Mouse (Mus musculus) heart, embryonic 12.5 days (tissue): Measurements from ENCODE around the gene Rnf123. TPM values are rescaled to one million over a fixed set of nuclear protein-coding genes. Genes with fewer than 3 reads are reported as not detected.

Experiments used
- ATAC-seq: fragments of 200-750 bp; cut with Nextera tagmentation; 2 replicates; pipeline ENCODE4 v1.8.0; 2017; ENCODE audit warnings: moderate TSS enrichment, moderate library complexity; ENCODE audit not compliant: insufficient number of reproducible peaks, low FRiP score
- H3K27ac ChIP-seq: fragments of 300-500 bp; sonication (generic); 2 replicates; pipeline ENCODE4 v1.5.1; 2016; ENCODE audit warnings: mild to moderate bottlenecking, moderate library complexity; ENCODE audit not compliant: poor library complexity, severe bottlenecking
- H3K27me3 ChIP-seq: fragments of 300-500 bp; sonication (generic); replicated peaks from 2 replicates; pipeline ENCODE4 v1.6.1; 2016; ENCODE audit warnings: mild to moderate bottlenecking, moderate library complexity
- H3K36me3 ChIP-seq: fragments of 300-500 bp; sonication (generic); 2 replicates; pipeline ENCODE4 v1.6.1; 2016; ENCODE audit warnings: mild to moderate bottlenecking, moderate library complexity
- H3K4me1 ChIP-seq: fragments of 300-500 bp; sonication (generic); replicated peaks from 2 replicates; pipeline ENCODE4 v1.6.1; 2016; ENCODE audit warnings: mild to moderate bottlenecking
- H3K4me2 ChIP-seq: fragments of 300-500 bp; sonication (generic); 2 replicates; pipeline ENCODE4 v1.6.1; 2016; ENCODE audit warnings: mild to moderate bottlenecking, moderate library complexity
- H3K4me3 ChIP-seq: fragments of 300-500 bp; sonication (generic); 2 replicates; pipeline ENCODE4 v1.5.1; 2016; ENCODE audit warnings: mild to moderate bottlenecking
- H3K9ac ChIP-seq: fragments of 300-500 bp; sonication (generic); 2 replicates; pipeline ENCODE4 v1.6.1; 2016; ENCODE audit warnings: mild to moderate bottlenecking, moderate library complexity
- H3K9me3 ChIP-seq: fragments of 300-500 bp; sonication (generic); replicated peaks from 2 replicates; pipeline ENCODE4 v1.6.1; 2016; ENCODE audit warnings: mild to moderate bottlenecking, moderate library complexity
- WGBS: fragments of 180-500 bp; shearing (Covaris S2); methylation state at CpG from one replicate; pipeline ENCODE4 v1.1.7; 2016; 5-methylcytosine and 5-hydroxymethylcytosine counted together
- polyA plus RNA-seq: library from polyadenylated mRNA; unstranded; fragments of >200 nt; fragmentation: Nextera tagmentation; extraction: Ambion mirVana; gene quantifications from 2 replicates; pipeline ENCODE4 v1.2.1, GENCODE M21; 2016

Gene Rnf123
- polyA plus RNA-seq, 1 experiment from 2014 or later, result 32.8 TPM

DNA sequence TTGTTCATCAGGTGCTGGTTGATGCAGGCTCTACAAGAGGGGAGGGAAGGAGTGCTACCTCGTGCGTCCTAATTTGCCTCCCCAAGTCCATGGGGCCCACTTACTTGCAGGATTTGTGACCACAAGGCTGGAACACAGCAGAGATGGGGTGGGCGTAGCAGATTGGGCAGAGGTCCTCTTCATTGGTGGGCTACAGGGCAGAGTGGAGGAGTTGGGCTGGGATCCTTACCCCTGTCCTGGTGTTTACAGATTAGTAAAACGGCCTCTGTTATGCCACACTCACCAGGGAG, 31.3 kb downstream of the Rnf123 start:
- no peaks in the 10 kb centered on the region for H3K27me3 ChIP-seq
- no peaks in the 10 kb centered on the region for H3K9me3 ChIP-seq
- 82% methylated on average over 4 of the region's 4 CpGs for WGBS
- H3K4me3 ChIP-seq, result no peak overlapping the region
- no peak overlapping the region for H3K4me2 ChIP-seq
- peaks cover 48% of the 10 kb centered on the region for H3K4me1 ChIP-seq
- H3K27ac ChIP-seq, result no peak overlapping the region
- H3K36me3 ChIP-seq, result peaks cover 72% of the 10 kb centered on the region
- ATAC-seq, result no peak
- no peak overlapping the region for H3K9ac ChIP-seq

DNA sequence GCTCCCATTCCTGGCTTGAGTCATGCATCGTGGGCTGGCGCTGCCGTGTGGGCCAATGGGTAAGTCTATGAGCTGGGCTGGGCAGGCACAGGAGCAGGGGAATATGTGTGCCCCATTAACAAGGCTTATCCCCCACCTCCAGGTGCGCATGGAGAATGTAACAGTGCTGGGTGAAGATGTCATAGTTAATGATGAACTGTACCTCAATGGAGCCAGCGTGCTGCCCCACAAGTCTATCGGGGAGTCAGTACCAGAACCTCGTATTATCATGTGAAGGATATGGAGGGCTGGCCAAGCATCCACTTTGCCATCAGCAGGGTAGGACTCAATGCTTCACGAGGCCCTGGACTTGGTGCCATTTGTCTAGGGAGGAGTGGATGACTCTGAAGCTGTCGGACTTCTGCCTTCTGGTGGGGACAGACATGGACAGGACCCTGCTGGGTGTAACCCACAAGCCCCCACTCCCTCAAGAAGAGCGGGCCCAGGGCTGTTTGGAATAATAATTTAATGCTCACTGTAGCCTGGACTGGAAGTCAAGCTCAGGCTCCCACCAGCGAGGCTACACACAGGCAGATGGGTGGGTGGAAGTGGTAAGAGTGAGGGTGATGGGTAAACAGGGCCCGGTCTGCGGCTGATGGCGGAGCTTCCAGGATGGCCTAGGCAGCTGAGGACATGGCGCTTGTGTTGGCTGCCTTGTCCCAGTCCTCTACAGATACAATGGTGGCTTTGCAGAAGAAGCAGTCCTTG, 31.8 kb downstream of the Rnf123 start:
- Histone ChIP-seq H3K36me3 (peaks cover 72% of the 10 kb centered on the region), H3K9ac (no peak overlapping the region), H3K9me3 (no peaks in the 10 kb centered on the region), H3K4me3 (no peak overlapping the region), H3K4me2 (no peak overlapping the region), H3K27me3 (no peaks in the 10 kb centered on the region), H3K4me1 (peaks cover 52% of the 10 kb centered on the region), H3K27ac (no peak overlapping the region)
- ATAC-seq, result no peak
- WGBS, result 93% methylated on average over 15 of the region's 15 CpGs

DNA sequence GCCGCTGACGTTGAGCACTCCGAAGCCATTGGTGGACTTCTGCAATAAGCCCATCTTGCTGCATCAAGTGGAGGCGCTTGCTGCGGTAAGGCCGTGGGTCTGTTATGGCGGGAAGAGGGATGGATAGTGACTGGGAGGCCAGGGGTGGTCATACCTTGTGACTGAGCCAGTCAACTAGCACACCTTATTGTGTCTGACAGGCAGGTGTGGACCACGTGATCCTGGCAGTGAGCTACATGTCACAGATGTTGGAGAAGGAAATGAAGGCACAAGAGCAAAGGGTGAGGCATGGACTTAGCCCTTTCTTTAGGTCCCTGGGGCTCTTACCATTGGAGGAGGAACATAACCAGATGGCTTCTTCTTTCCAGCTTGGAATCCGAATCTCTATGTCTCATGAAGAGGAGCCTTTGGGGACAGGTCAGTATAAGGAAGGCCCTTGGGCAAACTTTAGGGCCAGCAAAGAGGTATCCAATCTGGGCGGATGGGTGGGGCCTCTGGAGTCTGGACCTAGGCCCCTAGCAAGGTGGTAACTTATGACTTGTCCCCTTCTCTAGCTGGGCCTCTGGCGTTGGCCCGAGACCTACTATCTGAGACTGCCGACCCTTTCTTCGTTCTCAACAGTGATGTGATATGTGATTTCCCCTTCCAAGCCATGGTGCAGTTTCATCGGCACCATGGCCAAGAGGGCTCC, 33.4 kb downstream of the Rnf123 start:
- Histone ChIP-seq H3K27ac (0 out of 2 replicates have a peak overlapping the region, but pooled peaks have one; percentile 58), H3K4me2 (peak overlapping the region; percentile 93), H3K4me1 (peaks cover 52% of the 10 kb centered on the region), H3K27me3 (no peaks in the 10 kb centered on the region), H3K9me3 (no peaks in the 10 kb centered on the region), H3K36me3 (peaks cover 71% of the 10 kb centered on the region), H3K4me3 (peak overlapping the region; percentile 88), H3K9ac (peak overlapping the region; percentile 84)
- no peak for ATAC-seq
- WGBS, result 37% methylated on average over 15 of the region's 15 CpGs

DNA sequence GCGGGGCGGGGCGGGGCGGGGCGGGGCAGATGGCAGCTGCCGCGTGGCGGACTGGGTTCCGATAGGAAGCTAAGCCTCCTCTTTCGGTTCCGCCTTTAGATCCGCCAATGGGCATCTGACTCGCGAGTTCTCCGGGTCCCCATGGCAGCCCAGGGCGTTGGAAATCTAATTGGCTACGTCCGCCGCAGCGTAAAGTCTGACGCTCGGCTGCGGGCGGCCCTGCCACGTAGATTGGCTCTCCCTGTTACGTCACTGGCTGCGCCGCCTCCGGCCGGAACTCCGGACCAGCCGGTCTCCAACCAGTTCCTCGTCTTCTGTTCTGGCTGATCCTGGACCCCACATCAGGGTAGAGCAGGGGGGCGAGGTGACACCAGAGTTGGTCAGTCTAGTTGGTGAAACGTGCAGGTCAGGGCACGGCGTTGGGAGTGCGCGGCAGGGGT, 34.1 kb downstream of the Rnf123 start, which contains the start of gene Gmppb:
Gene Gmppb, plus strand, starts transcription at position 227 of the 440 bp plus-strand sequence.
- Histone ChIP-seq H3K4me1 (peaks cover 52% of the 10 kb centered on the region), H3K27ac (peak within 1 kb of the TSS; percentile 79), H3K9ac (peak within 1 kb of the TSS; percentile 84), H3K36me3 (peaks cover 67% of the 10 kb centered on the region), H3K4me3 (peak within 1 kb of the TSS; percentile 88), H3K4me2 (peak within 1 kb of the TSS; percentile 93), H3K27me3 (no peaks in the 10 kb centered on the region), H3K9me3 (no peaks in the 10 kb centered on the region)
- peak; percentile 93 for ATAC-seq
- under 1% methylated on average over 34 of the region's 39 CpGs for WGBS

DNA sequence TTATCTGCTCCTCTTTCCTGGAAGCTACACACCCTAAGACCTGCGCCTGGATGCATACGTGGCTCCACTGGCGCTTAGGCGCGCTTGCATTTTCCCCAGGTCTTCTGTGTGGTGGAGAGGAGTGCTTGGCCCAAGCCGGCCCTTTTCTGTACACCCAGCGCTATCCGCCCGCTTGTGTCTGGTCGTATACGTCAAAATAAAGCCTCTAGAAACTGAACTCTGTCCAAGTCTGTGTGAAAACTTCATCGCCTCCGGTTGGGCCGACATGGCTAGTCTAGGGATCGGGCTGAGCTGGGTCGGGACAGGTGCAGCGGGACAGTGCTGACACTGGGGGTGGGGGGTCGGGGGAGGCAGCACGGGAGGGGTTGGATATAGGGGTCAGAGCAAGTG, 34.6 kb downstream of the Rnf123 start:
- H3K27ac ChIP-seq, result peak overlapping the region; percentile 79
- peak overlapping the region; percentile 64 for H3K9ac ChIP-seq
- H3K36me3 ChIP-seq, result peaks cover 62% of the 10 kb centered on the region
- H3K4me1 ChIP-seq, result peaks cover 48% of the 10 kb centered on the region
- 1% methylated on average over 19 of the region's 19 CpGs for WGBS
- peak overlapping the region; percentile 93 for H3K4me2 ChIP-seq
- H3K27me3 ChIP-seq, result no peaks in the 10 kb centered on the region
- no peaks in the 10 kb centered on the region for H3K9me3 ChIP-seq
- H3K4me3 ChIP-seq, result peak overlapping the region; percentile 88
- ATAC-seq, result peak; percentile 5; the same call in 1 of the 2 replicates

DNA sequence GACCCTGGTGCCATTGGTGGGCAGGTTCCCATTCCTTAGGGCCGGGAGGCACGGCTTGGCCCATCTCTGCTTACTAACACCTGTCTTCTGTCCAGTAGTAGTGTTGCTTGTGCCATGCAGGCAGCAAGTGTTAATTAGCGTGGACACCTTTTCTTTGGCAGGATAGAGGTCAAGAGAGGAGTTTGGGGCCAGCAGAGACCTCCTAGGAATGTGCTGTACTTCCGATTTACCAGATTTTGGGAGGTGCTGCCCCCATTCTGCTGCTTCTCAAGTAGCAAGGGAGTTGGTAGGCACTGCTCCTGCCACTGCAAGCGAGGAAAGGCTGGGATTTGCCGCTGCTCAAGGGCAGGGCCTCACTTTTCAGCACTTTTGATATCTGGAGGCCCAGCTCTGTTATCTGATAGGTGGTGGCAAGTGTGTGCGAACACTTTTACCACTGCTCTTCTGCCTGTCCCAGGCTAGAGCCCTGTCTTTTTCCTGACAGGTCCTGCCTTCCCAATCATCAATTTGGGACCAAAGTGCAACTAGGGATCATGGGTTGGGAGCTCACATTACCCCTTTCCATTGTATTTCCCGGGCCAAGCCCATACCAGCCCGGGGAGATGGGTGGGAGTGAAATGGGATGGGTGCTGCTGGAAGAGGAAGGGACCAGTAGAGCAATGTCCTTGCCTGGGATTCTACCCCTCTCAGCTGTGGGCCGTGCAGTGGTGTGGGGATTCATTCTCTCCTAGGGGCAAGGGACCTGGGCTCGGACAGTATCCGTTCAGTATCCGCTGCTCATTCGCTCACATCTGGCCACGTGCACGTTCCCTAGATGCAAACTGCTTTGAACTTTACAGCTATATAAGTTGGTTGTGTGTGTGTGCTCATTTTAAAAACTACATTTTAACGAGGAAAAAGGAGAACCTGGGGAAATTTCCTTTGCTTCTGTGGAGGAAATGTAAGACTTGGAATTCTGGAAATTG, 35.3 kb downstream of the Rnf123 start:
- 36% methylated on average over 17 of the region's 17 CpGs for WGBS
- peak overlapping the region; percentile 93 for H3K4me2 ChIP-seq
- peaks cover 66% of the 10 kb centered on the region for H3K36me3 ChIP-seq
- peaks cover 42% of the 10 kb centered on the region for H3K4me1 ChIP-seq
- H3K9me3 ChIP-seq, result no peaks in the 10 kb centered on the region
- peak overlapping the region; percentile 79 for H3K27ac ChIP-seq
- ATAC-seq, result no peak
- peak overlapping the region; percentile 88 for H3K4me3 ChIP-seq
- H3K9ac ChIP-seq, result peak overlapping the region; percentile 64
- H3K27me3 ChIP-seq, result no peaks in the 10 kb centered on the region

DNA sequence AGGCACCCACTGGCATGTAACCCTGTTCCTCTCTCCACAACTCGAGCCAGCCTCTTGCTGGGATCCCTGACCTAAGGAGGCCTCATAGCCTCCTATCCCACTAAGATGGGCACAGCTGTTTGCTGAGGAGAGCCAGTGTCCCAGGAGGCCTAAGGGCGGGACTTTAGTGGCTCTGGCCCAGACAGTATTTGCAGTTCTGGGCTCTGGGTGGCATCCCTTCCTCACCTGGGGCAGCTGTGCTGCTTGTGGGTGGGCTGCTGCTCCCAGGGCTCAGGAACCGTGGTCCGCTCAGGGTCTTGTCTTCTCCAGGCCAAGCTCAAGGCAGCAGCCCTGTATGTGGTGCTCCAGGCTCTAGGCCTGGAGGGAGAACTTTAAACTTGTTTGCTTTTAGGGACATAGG, 36.6 kb downstream of the Rnf123 start:
- no peak overlapping the region for H3K4me2 ChIP-seq
- H3K9me3 ChIP-seq, result no peaks in the 10 kb centered on the region
- 87% methylated on average over 4 of the region's 4 CpGs for WGBS
- no peak overlapping the region for H3K27ac ChIP-seq
- no peak overlapping the region; the same call in 1 of the 2 replicates for H3K9ac ChIP-seq
- peaks cover 35% of the 10 kb centered on the region for H3K4me1 ChIP-seq
- no peaks in the 10 kb centered on the region for H3K27me3 ChIP-seq
- H3K4me3 ChIP-seq, result no peak overlapping the region
- ATAC-seq, result no peak
- H3K36me3 ChIP-seq, result peaks cover 70% of the 10 kb centered on the region

DNA sequence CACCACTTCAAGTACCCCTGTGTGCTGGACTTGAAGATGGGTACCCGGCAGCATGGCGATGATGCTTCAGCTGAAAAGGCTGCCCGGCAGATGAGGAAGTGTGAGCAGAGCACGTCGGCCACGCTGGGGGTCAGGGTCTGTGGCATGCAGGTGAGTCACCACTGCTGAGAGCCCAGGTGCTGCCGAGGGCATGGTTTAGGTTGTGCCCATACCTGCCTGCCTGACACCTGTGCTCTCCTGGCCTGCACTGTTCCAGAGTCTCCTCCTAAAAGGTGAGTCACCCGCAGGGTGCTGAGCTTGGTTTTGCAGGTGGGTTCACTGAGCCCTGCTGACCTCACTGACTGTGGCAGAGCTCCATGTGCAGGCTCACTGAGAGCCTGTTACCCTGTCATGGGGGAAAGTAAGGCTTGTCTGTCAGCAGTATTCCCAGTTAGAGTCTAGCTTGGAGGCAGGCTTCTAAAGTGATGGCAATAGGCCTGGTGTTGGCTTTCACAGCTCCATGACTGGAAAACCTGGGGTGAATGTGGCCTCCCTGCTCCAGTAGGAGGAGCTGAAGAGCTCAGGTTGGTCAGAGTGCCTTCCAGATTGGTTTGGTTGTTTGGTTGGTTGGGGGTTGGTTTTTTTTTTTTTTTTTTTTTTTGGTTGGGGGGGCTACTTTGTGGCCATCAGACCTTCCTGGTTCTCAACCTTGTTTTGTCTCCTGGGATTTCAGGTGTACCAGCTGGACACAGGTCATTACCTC, 38.2 kb downstream of the Rnf123 start:
- no peak for ATAC-seq
- Histone ChIP-seq H3K27ac (no peak overlapping the region), H3K4me1 (peaks cover 27% of the 10 kb centered on the region), H3K36me3 (peaks cover 68% of the 10 kb centered on the region), H3K27me3 (no peaks in the 10 kb centered on the region), H3K9ac (no peak overlapping the region), H3K9me3 (no peaks in the 10 kb centered on the region), H3K4me3 (no peak overlapping the region), H3K4me2 (no peak overlapping the region)
- 94% methylated on average over 8 of the region's 8 CpGs for WGBS

DNA sequence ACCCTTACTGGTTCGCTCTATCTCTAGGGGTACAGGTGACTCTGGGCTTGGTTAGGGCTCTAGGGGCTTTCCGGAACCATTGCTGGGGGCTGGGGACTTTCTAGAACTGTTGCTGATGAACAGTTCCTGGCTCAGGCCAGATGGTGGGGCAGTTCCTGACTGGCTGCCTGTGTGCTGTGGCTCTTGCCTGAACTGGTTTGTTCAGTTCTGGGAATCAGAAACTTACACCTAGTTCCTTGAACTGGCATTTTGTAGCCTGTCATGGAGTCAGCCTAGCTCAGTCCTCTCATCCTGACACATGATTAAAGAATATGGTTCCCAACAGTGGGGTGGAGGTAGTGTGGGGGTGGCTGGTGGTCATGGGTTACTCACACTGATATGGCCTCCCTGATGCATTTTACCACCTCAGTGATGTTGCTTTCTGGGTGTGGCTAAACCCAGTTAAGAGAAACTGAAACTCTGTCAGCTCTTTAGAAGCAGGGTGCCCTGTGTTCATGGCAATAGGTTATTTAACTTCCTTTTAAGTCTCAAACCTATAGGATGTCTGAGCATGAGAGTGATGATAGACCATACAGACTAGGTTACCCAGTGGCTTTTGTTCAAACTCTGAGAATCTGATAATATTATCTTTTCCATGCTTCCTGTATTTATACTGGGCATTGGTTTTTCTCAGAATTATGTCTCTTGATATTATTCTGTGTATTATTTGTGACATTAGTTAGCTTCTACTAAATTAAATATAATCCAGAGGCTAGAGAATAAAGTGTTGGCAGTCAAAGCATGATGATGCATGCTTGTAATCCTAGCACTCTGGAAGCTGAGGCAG, 47.6 kb downstream of the Rnf123 start:
- no peak for ATAC-seq
- Histone ChIP-seq H3K4me2 (no peak overlapping the region), H3K27me3 (no peaks in the 10 kb centered on the region), H3K36me3 (peaks cover 61% of the 10 kb centered on the region), H3K4me3 (no peak overlapping the region), H3K4me1 (no peaks in the 10 kb centered on the region), H3K9me3 (no peaks in the 10 kb centered on the region), H3K9ac (no peak overlapping the region), H3K27ac (no peak overlapping the region)
- WGBS, result 97% methylated on average over 2 of the region's 2 CpGs

DNA sequence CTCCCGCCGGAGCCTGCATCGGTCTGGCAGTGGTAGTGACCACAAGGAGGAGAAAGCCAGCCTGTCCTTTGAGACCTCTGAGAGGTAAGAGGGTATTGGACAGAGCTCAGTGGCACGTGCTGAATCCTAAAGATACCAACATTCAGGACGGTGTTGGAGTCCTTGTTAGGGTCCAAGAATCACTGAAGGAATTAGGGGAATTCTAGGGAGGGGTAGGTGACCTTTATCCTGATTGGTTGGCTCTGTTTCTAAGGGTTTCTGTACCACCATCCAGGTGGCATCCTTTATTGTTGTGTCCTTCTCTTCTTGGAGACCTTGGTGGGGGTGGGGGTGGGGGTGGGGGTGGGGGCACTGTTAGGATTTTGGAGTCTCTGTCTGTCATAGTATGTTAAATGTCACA, 51.0 kb downstream of the Rnf123 start:
- no peak overlapping the region for H3K4me3 ChIP-seq
- H3K36me3 ChIP-seq, result peaks cover 55% of the 10 kb centered on the region

More for the DNA sequence above, 51.0 kb downstream of the Rnf123 start:
- H3K4me1 ChIP-seq, result no peaks in the 10 kb centered on the region
- H3K27ac ChIP-seq, result no peak overlapping the region
- no peak for ATAC-seq
- H3K4me2 ChIP-seq, result no peak overlapping the region
- peaks cover 5% of the 10 kb centered on the region; the same call in 1 of the 2 replicates for H3K9me3 ChIP-seq
- H3K27me3 ChIP-seq, result no peaks in the 10 kb centered on the region
- H3K9ac ChIP-seq, result no peak overlapping the region
- WGBS, result 88% methylated on average over 5 of the region's 5 CpGs
